17 mouse cellular contexts compared by ENCODE assay signal in the genomic region with DNA sequence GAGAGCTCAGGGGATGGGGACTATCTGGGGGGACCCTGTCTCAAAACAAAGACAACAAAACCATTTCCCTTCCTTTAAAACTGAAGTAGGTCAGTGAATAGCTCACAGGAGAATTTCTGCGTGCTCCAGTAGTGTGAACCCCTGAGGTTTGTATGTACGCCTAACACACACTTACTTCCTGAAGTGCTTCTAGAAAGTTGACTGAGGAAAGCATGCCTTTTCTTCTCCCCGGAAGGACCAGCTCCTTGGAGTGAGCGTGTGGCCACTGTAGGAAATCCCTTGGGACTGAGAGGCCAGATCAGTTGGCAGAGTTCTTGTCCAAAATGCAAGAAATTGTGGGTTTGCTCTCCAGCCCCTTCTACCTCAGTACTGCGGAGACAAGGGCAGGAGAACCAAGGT.
"Had no signal": no experiment of that assay in that cellular context is flagged by ENCODE, and none has a peak within 500 bp of the region (broad histone marks: within the 10 kb centered on the region; RNA-seq: fewer than 3 reads in every experiment).

No protein-coding gene starts in this region.

- H3K36me3 ChIP-seq: liver, embryonic 13.5 days; midbrain, embryonic 12.5 days; neural tube, embryonic 13.5 days; stomach, embryonic 15.5 days had no signal

- H3K27me3 ChIP-seq: liver, embryonic 13.5 days; midbrain, embryonic 12.5 days; neural tube, embryonic 13.5 days; stomach, embryonic 15.5 days had no signal

- H3K4me1 ChIP-seq: liver, embryonic 13.5 days; midbrain, embryonic 12.5 days; stomach, embryonic 15.5 days had no signal

- H3K9ac ChIP-seq: liver, embryonic 13.5 days; midbrain, embryonic 12.5 days; neural tube, embryonic 13.5 days; stomach, embryonic 15.5 days had no signal

- H3K27ac ChIP-seq: layer of hippocampus, adult 2 months; liver, embryonic 13.5 days; midbrain, embryonic 12.5 days; neural tube, embryonic 13.5 days; stomach, embryonic 15.5 days had no signal

- H3K4me2 ChIP-seq: liver, embryonic 13.5 days; midbrain, embryonic 12.5 days; neural tube, embryonic 13.5 days; stomach, embryonic 15.5 days had no signal

- ATAC-seq: intestine, postnatal 0 days; midbrain, embryonic 16.5 days had no signal

- DNase-seq: kidney, adult 9 months; kidney, postnatal 14 days; layer of hippocampus, adult 9-11 months; liver, embryonic 13.5 days; lung, adult 2 months; lung, postnatal 36 days; retina, postnatal 1 day; right cerebral cortex, postnatal 25 days; spleen, adult 18-20 months; thymus, postnatal 25 days had no signal

- H3K4me3 ChIP-seq: layer of hippocampus, adult 2 months; liver, embryonic 13.5 days; midbrain, embryonic 12.5 days; myocyte; neural tube, embryonic 13.5 days; stomach, embryonic 15.5 days had no signal

- H3K9me3 ChIP-seq: liver, embryonic 13.5 days; midbrain, embryonic 12.5 days; neural tube, embryonic 13.5 days; stomach, embryonic 15.5 days had no signal
